Mouse (Mus musculus) mature B cell (primary cell): ENCODE measurements around the gene Pdcd1lg2.

ENCODE experiments used
- in situ Hi-C: fragments of 300-500 bp; cut with MboI; formaldehyde crosslinking; loops from 2 replicates; pipeline ENCODE4 v1.14.3; 2019

Gene Pdcd1lg2

DNA sequence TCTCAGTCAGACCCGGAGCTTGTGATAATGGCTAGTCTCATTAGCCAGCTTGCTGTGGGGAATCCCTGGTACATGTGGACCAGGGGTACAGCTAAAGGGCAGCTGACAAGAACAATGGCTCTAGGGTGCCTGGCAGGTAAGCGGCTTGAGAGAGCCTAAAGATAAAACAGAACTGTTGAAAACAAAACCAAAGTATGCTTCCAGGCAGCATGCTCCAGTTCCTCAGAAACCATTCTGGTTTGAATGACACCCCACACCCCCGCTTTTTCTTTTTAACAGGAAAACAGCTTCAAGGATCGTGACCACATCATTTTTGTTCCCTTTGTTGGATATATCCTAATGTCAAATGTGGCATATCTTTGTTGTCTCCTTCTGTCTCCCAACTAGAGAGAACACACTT is at the start of gene Pdcd1lg2:
TSS of gene Pdcd1lg2 (plus strand) at position 301 of the 400 bp plus-strand sequence.
- in situ Hi-C loops: no loop called here

DNA sequence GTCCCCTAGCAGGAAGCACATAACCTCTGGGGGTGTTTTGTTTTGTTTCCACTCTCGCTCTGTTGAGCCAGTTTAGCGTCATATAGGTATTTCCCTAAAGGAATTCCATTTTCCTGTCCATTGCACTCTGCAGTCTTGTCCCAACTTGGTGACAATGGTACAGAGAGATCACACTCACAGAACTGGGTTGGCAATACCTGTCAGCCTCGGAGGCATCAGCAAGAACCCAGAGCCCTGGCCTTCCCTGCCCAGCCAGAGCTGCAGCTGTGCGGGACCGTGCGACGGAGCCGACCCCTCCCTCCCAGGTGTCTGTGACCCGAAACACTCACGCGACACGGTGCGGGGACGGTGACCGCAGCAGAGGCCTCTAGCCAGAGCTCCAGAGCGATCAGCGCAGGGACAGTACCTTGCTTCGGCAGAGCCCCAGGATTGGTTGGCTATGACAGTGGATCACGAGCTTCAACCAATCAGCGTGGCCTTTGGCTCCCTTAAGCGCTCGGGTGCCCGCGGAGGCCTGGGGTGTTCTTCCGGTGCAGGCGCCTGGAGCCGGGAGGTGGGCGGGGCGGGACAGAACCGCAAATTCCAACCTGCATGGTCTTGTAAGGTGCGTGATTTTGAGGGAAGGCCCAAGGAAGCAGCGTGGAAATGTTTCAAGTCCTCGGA is 49.1 kb upstream of the Pdcd1lg2 start:
- in situ Hi-C loops: no loop called here

DNA sequence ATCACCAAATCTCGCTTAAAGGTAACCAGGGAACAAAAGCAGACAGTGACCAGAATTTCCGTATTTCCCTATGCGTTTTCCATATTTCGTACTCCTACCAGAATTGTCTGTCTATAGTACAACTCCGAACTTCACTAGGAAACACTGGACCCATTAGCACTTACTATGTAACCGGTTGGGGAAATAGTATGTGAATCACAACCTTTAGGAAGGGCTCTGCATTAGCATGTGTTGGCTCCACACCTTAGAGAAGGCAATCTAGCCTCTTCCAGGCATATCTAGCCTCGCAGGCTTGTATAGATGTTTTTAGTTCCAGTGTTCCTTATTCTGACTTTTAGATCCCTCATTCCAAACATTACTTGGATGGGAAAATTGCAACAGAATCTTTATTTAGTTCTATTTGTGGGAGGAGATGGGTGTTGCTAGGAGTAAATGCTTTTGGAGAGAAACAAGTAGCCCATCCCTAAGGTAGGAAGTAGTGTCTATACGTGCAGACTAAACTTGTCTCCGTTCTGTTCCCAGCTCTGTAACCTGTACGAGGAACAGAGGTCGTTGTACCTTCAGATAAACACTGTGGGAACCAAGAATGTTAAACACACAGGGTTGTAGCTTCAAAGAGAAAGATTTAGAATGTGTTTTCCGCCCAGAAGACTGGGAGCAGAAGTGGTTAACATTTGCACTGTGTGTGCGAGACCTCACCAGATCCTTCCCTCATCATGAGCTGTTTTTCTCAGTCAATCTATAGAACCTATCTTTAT is 48.4 kb upstream of the Pdcd1lg2 start:
- in situ Hi-C loops: no loop called here

DNA sequence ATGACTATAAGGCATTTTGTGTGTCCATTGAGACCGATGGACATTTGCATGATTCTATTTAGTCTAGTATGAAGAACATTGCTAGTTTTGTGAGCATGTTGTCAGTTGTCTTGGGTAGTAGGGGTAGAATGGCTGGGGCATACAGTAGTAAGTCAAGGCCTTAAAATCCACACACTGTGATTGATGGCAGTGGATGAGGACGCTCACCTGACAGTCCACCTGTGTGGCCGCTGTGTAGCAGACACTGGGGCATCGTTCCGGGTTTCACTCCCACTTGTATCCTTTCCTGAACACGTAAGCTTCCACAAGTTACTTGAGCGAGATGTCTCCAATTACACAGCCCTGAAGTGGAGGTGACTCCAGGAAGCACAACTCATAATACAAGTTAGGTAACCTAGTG is 47.2 kb upstream of the Pdcd1lg2 start:
- in situ Hi-C loops: no loop called here

DNA sequence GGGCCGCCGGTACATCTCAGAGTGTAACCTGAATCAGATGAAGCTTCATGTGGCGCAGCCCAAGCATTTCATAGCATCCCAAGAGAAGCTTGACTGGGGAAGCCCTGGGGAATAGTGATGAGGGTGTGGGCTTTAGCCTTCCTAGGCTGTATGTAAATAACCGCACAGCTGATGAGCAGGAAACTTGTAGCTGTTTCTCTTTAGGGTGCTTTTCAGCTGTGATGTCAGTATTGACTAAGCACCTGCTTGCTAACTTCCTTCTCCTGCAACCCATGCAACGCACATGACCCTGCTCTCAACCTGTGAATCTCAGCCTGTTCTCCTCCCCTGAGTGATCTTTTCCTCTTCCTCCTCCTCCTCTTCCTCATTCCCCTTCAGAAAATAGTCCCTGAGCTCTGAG is 46.6 kb upstream of the Pdcd1lg2 start:
- in situ Hi-C loops: no loop called here

DNA sequence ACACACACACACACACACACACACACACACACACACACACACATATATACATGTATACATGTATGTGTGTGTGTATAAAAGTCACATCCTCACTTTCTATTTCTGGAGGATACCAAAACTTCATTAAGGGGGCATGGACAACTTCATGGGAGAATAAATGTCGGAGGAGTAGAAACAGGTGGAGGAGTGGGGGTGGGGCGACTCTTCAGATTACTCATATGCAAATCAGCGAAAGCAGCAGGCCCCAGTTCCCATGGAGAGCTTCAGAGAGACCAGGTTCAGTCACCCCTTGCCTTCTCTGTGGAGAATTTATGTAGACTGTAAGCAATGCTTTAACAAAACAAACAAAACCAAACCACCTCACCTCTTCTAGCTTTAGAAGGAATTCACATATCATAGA is 45.6 kb upstream of the Pdcd1lg2 start:
- in situ Hi-C loops: loop anchor here (5.0 kb wide), 1 partner anchor 127 kb away; no protein-coding TSS in a partner anchor

DNA sequence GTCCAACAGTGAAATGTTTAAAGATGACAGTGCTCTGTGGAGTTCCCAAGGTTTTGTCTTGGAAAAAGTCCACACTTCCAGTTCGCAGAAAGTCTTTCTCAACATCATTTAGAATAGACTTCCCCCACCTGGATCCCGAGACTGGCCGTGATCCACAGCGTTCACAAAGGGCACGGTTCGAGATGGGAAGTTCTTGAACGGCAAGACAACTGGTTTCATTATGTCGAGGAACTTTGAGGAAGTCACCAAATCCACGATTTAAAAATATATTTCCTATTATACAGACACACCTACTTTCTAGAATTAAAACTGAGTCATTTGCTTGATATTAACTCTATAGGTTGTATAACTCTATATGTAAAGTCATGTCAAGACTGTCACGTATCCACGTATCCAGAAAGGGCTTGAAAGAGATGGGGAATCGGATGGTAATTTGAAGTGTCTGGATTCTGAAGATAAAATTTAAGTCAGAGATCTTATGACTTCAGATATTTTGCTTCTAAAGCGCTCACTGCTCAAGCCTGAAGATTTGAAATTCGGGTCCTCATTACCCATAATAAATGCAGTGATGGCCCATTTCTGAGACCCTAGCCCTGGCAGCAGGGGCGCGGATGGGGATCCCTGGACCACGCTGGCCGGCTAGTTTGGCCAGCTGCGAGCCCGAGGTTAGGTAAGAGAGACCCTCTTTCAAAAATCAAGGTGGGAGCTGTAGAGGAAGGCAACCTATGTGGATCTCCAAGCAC is 44.3 kb upstream of the Pdcd1lg2 start:
- in situ Hi-C loops: loop anchor here (5.0 kb wide), 1 partner anchor 126 kb away; no protein-coding TSS in a partner anchor

DNA sequence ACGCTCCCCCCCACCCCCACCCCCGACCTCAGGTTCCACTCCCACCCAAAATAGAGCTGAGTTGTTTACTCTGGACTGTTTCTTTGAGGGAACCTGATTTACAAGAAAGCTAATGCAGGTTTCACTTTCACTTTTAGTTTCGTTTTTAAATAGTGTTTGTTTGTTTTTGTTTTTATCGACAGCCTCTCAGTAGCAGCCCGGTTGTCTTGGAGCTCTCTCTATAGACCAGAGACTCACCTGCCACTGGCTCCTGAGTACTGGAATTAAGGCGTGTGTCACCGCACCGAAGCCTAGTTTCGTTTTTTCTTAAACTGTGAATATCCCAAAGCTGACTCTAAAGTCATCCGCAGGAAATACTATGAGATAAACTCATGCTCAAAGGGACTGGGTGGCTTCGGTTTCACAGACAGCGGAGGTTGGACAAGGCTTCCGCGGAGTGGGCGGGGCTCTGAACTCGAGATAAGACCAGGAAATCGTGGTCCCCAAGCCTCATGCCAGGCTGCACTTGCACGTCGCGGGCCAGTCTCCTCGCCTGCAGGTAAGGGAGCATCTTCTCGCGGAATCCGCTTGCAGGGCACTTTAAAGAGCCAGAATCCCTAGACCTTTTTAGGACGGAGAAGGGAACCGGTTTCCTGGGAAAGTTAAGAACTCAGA is 43.6 kb upstream of the Pdcd1lg2 start, which contains the start of the genes Plgrkt and Cd274:
TSS of gene Plgrkt (minus strand) at position 422 of the 654 bp plus-strand sequence.
TSS of gene Cd274 (plus strand) at position 487 of the 654 bp plus-strand sequence.
- in situ Hi-C loops: loop anchor here (5.0 kb wide), 1 partner anchor 125 kb away; no protein-coding TSS in a partner anchor

DNA sequence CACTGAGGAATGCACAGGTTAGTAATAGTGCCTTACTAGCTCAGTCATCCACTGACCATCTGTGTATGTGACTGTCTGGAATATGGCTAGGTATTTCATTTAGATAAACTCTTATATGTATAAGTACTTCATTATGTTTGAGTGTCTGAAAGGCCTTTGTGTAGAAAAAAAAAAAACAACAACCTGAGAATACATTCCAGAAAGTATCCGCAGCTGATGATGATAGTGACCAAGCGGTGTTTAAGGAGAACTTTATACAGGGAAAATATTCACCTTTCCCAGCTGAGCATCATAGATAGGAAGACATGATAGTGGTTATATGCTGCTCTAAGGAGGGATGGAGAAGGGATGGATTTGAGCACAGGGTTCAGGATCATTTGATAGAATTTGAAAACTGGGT is 42.7 kb upstream of the Pdcd1lg2 start:
- in situ Hi-C loops: loop anchor here (5.0 kb wide), 1 partner anchor 124 kb away; no protein-coding TSS in a partner anchor

DNA sequence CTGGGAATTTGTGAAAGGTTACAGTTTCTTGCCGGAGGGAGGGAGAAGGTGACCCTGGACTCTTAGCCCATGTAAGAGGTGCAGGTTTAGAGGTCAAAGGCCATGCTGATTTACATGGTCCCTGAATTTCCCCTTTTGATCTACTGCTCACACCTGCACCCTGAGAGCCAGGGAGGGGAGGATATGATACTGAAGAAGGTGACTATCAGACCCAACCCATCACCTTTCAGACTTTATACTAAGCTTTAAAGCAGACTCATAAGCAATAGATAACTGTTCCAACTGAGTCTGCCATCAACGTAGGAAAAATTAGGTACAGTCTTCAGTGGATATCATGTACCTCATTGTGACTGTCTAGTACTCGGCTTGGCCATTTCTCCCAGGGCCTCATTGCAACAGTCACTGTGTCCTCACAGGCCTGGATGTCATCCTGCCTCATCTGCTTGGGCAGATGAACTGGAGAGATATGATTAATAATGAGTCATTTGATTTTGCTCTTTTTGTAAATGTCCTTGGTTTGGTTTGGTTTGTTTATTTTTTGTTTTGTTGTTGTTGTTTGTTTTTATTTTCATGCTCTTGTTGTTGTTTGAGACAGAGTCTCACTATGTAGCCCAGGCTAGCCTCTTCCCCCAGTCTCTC is 41.9 kb upstream of the Pdcd1lg2 start:
- in situ Hi-C loops: loop anchor here (5.0 kb wide), 1 partner anchor 124 kb away; no protein-coding TSS in a partner anchor

DNA sequence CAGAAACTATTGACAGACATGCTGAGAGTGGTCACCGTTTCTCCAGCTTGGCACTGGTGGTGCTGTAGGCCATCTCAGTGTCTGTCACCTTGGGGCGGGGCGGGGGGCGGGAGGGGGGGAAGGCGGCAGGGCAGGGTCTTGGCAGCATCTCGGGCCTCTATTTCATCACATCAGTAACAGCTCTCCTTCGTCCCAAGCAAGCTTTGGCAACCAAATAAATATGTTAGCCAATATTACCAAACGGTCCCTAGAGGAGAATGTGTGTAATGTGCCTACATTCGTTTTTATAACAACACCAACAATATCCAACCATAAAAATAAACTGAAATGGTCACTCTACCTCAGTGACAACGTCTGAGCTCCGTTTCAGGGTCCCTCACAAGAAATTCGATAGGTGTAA is 40.6 kb upstream of the Pdcd1lg2 start:
- in situ Hi-C loops: no loop called here

DNA sequence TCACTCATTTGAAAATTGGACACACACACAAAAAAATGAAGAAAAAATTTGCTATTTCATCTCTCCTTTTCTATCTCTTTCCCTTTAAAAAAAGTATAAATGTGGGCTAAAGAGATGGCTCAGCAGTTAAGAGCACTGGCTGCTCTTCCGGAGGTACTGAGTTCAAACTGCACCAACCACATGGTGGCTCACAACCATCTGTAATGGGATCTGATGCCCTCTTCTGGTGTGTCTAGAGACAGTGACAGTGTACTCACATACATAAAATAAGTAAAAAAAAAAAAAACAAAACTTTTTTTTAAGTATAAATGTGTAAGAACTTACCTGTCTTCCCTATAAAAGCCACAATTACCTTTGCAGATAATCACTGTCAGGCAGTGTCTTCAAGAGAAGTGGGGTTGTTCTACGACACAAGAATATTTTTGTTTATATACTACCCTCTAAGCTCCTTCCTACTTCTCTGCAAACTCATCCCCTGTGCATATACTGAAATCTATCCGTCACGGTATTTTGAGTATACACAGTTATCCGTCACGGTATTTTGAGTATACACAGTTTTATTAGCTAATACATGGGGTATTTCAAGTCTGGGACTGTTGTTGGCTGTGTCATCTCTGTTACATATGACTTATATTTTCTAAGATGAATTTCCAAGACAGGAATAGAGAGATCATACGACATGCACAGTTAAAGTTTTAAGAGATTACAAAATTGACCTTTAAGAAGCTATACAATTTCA is 40.0 kb upstream of the Pdcd1lg2 start:
- in situ Hi-C loops: no loop called here

DNA sequence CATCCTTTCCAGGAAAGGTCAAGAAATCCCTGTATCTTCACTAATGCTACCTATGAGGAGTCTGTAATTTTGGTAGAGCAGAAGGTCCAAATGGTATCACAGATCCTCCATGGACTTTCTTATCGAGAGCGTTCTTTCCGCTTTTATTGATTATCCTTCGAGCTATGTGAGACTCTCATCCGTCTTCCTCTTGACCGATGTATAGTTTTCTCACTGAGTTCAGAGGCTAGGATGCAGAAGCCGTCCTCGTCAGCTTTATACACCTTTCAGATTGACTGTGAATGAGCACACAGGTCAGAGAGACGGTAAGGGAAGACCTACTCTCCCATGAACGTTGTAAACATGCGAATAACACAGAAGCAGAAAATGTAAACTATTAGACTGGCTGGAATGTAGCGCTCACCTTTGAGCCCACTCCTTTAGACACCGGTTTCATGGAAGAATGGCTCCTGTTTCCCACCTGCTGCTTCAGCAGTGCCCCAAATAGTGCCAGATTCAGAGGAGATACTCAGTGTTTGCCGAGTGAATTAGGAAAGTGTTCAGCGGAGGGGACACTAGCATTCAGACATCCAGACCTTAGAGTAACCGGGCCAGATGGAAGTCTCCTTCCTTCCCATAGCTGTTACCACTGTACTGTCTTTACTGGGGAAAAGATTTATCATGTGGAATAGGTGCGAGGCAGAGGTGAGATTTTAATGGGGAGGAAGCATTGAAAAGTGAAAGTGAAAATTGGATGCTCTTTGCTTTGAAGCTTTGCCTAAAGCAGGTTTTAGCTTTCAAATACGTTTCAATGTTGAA is 39.2 kb upstream of the Pdcd1lg2 start:
- in situ Hi-C loops: no loop called here

DNA sequence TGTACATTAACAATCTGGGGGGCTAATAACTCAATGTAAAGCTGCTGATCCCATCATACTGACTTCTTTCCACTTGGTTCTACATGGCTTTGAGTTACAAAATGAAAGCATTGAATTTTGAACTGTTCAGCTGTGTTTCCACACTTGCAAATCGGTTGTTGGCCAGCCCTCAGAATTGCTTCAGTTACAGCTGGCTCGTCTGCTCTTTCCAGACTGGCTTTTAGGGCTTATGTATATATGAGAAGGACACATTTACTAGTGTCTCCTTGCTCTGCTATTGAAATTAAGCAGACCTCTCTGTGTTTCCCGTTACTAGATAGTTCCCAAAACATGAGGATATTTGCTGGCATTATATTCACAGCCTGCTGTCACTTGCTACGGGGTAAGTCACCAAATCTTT is 38.6 kb upstream of the Pdcd1lg2 start:
- in situ Hi-C loops: no loop called here

DNA sequence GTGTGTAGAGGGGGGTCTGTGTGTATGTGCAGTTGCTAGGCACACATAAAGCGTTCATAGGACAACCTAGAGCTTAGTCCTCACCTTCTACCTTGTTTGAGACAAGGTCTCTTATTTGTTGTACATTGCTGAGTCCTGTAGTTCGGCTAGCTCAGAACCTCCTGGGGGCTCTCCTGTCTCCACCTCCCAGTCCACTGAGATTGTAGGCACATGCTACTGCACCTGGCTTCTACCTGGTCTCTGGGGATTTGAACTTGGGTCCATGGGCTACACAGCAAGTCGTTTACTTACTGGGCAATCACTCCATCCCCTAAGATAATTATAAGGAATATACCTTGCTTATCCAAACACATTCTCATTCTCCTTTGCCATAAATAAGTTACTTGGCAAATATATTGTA is 38.1 kb upstream of the Pdcd1lg2 start:
- in situ Hi-C loops: no loop called here

DNA sequence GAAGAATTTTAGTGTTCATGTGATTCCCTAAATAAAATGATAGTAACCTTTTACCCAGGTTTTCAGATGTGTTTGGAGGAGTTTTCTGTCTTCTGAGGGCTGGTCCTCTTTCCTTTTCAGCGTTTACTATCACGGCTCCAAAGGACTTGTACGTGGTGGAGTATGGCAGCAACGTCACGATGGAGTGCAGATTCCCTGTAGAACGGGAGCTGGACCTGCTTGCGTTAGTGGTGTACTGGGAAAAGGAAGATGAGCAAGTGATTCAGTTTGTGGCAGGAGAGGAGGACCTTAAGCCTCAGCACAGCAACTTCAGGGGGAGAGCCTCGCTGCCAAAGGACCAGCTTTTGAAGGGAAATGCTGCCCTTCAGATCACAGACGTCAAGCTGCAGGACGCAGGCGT is 37.3 kb upstream of the Pdcd1lg2 start:
- in situ Hi-C loops: no loop called here

DNA sequence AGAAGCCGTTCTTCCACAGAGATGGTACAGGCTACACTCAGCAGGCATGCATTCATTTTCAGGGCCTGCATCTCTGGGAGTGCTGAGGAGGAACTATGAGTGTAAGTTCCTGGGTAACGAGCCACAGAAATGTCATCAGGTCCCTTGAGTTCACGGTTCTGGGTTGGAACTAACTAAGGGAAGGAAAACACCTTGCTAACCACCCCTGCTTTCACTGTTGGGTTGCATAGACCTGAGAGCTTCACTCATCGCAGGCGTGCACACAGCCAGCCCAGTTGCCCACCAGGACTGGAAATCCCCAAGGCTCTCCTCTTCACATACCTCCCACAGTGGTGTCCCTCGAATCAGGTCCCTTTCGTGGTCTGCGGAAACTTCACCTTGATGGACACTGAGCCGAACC is 35.8 kb upstream of the Pdcd1lg2 start:
- in situ Hi-C loops: no loop called here

DNA sequence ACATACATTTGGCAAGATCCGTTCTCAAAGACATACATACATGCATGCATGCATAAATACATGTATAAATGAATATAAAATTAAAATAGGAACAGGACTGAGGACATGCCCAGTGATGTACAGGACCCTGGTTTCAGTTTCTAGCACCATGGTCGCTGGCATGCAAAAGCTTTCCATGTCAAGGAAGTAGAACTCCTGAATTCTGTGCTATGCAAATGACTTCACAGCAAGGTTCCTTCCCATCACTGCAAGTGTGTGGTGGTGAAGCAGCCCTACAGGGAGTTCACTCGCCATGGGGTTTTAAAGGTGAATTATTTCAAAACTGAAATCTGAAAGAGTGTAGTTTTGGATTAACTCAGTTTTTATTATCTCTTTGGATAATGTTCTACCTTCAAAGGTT is 34.3 kb upstream of the Pdcd1lg2 start:
- in situ Hi-C loops: no loop called here

DNA sequence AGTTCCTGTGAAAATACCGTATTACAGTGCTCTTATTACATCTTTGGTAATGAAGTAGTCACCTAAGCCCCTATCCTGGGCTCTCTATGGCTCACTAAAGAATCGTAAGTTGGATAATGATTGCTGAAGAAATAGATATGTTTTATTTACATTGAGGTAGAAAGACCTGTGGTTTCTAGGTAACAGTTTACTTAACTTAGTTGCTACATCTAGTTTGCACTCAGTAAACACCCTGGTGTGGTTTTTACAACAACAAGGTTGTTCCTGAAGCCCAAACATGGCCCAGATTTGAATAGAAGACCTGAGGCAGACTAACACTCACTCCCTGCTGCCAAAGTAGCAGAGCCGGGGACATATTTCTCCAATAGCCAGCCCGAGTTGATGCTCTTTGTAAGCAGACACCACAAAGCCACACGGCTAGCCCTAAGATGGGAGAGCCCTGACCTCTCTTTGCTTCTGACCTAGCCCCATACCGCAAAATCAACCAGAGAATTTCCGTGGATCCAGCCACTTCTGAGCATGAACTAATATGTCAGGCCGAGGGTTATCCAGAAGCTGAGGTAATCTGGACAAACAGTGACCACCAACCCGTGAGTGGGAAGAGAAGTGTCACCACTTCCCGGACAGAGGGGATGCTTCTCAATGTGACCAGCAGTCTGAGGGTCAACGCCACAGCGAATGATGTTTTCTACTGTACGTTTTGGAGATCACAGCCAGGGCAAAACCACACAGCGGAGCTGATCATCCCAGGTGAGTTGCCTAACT is 30.7 kb upstream of the Pdcd1lg2 start:
- in situ Hi-C loops: no loop called here
